Mouse (Mus musculus) left cerebral cortex, postnatal 10 days (tissue): ENCODE data around the gene Ubr4. TPM values are rescaled to one million over a fixed set of nuclear protein-coding genes. Genes with fewer than 3 reads are reported as not detected.
A peak's percentile ranks its signal among the peaks of the same experiment; 100 is the strongest.

Experiments used
- DNase-seq, 2 experiments: peaks; one replicate each; pipeline ENCODE4 v3.0.0; 2021 to 2022; ENCODE audit warnings: low spot score in 2 of 2, mixed read lengths in 1 of 2; ENCODE audit errors: extremely low spot score in 1 of 2
- intact Hi-C: fragments of 180-260 bp; cut with DNase I; formaldehyde crosslinking; loops from one replicate; pipeline ENCODE4 v1.15.1; 2025
- total RNA-seq, 2 experiments: library from RNA; stranded (reverse); gene quantifications; 2 replicates each; pipeline ENCODE4 v1.2.3; 2021

Ubr4 gene
- total RNA-seq: 100 to 1,000 TPM; 161 to 165 TPM

DNA sequence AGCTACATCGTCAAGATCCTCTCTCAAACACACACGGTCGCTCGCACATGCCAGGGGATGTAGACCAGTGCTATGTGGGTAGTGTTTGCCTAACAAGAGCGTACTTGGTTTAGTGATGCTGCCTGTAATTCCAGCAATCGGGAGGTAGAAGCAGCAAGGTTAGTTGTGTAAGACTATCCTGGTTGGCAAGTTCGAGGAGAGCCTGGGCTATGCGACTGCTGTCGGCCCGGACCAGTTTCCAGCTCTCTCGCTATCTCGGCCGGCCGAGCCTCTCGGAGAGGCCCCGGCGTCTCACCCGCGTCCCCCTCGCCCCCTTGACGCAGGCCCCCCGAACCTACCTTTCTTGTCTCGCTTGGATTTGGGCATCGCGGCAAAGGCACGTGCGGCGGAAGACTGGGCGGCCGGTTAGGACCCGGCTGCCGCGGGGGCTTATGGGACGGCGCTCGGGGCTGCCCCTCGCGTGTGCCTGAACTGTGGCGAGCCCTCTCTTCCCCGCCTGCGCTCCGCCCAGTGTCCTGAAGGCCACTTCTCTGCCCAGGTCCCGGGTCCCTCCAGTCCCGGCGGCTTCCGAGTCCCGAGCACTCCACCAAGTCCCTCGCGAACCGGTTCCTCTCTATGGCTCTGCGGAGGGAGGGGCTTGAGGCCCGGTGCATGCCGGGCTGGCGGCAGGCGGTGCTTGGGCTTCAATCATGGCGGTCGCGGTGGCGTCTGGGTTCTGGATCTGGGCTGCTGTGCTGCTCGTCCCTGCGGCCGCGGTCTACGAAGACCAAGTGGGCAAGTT, at the start of gene Ubr4, which contains the start of the genes Mrto4 and Emc1:
Gene Ubr4 (plus strand): TSS at position 679 of the 781 bp plus-strand sequence.
Gene Mrto4 (minus strand): TSS at position 646 of the 781 bp plus-strand sequence.
Gene Emc1 (plus strand): TSS at position 657 of the 781 bp plus-strand sequence.
- intact Hi-C loops: no loop called here
- DNase-seq: peak; percentile 78 to 91

DNA sequence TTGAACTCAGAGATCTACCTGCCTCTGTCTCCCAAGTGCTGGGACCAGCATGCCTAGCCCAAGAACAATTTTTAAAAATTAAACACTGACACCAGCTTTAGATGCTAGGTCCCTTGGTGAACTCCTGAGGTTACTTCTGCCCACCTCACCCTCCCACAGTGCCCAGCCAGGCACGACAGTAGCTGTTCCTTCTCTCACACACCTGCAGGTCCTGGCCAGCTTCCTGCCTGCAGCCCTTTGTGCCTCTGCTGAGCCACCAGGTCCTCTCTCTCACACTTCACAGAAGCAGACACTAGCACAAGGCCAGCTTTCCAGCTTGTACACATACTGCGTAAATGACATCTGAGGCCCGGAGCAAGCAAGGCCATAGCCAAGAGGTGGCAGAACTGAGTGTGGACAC, 46.9 kb upstream of the Ubr4 start:
- DNase-seq: no peak
- intact Hi-C loops: no loop called here

DNA sequence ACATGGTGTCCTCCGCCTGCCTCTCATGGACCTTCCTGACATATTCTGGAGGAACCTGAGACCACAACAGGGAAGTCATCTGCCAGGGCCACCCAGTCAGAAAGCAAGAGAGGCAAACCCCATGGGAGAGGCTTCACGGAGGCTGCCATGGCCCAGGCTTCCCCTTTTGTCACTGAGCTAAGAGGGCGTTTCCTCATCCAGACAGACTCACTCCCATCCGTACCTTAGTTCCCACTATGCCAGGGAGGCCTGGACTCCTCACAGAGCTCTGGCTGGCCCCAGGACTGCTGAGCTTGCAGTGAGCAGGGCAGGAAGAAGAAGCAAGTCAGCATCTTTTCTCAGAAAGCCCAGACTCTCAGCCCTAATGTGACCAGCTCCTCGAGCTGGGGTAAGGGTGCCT, 44.5 kb upstream of the Ubr4 start:
- intact Hi-C loops: no loop called here
- DNase-seq: peak in 1 of 2 experiments; percentile 37

DNA sequence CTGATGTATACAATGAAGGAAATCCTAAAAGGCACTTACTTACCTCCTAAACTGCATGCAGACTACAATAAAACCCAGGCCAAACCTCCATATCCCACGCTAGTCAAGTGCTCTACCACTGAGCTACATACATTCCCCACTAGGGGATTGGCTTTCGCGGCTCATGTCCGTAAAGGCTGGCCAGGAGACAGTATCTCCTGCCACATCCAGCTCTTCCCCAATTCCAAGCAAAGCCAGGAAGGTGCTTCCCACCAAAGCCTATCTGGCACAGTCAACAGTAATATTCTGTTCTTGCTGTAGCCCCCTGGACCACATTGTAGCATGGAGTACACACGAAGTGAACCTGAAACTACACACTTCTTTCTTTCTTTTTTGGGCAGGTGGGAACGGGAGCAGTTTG, 42.8 kb upstream of the Ubr4 start:
- intact Hi-C loops: no loop called here
- DNase-seq: no peak

DNA sequence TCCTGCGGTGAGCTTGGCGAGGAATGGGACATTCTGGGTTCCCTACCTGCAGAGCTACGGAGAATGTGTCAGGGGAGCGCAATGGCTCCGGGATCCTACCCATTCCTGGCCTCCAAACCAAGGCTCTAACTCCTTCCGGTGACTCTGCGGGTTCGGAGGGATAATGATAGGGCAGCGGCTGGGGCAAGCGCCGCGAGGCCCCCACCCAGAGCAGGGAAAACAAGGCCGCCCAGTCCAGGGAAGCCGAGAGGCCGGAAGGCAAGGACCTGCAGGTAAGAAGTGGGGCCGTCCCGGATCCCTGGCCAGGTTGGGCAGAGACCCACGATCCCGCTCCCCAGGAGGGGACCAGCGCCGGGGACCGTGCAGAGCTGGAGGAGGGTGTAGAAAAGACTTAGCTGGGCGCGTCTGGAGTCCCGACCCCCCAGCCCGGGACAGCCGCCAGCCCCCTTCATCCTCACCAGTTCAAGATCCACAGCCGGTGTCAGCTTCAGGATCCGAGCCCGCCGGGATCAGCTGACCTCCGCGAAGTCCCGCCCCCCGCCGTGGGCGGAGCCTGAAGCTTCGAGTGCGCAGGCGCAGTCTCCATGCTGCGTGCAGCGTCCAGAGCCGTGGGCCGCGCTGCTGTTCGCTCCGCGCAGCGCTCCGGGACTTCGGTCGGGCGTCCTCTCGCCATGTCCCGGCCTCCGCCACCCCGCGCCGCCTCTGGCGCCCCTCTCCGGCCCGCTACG, 42.1 kb upstream of the Ubr4 start, which contains the start of the genes Pqlc2 and Akr7a5:
Gene Pqlc2 (minus strand): TSS at position 538 of the 728 bp plus-strand sequence.
Gene Akr7a5 (plus strand): TSS at position 574 of the 728 bp plus-strand sequence.
- intact Hi-C loops: no loop called here
- peak; percentile 95 to 97 for DNase-seq

DNA sequence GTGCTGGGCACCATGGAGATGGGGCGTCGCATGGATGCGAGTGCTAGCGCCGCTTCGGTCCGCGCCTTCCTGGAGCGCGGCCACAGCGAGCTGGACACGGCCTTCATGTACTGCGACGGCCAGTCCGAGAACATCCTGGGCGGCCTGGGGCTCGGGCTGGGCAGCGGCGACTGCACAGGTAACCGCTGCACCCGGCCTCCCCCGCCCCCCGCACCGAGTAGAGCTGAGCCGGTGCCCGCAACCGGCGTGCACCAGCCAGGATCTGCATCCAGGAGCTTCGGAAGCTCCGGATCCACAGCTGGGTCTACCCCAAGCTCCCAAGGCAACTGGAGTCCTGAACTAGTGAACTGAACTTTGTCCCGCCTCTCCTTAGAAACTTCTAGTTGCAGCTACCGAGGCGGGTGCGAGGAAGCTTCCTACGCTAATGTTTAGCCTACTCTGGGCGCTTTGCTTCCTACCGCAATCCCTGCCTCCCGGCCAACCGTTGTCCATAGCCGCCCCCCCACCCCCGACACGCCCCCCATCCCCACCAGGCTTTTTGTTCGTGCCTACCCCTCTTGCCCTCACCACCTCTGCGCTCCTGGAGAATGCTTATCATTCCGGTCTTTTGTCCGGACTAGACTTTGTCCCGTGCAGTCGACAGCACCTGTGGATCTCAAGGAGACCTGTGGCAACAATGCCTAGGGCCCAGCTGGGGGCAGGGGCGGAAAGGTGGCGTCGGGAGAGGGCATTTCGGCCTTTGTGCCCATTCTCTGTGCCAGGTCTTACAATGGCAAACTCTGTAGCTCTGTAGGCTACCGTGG, 41.3 kb upstream of the Ubr4 start:
- DNase-seq: no peak
- intact Hi-C loops: no loop called here

DNA sequence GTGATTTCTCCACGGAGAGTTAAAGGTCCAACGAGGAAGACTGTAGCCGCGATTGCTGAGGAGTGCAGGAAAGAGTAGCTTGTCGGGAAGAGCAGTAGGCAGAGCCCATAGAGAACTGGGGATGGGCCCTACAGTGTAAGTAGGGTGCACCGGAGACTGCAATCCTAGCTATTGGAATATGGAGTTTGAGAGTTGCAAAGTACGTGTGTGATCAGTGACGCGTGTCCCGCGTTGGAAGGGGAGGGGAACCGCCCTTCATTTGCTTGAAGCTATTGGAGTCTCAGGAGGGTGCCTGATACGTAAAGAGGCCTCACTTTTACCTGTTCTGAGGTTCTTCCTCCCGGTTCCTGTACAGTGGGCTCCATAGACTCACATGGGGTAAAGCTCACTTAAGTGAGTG, 40.7 kb upstream of the Ubr4 start:
- intact Hi-C loops: no loop called here
- no peak for DNase-seq

DNA sequence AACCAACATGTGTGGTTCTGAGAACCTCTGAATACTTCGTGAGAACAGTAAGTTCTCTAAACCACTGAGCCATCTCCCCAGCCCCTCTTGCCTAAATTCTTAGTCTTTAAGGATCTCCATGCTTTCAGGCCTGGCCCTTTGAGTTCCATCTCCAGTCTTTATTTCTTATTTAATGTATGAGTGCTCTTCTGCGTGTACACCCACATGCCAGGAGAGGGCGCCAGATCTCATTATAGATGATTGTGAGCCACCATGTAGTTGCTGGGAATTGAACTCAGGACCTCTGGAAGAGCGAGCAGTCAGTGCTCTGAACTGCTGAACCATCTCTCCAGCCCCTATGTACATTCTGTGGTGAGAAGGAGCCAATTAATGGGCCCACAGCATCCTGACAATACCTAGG, 39.8 kb upstream of the Ubr4 start:
- intact Hi-C loops: no loop called here
- DNase-seq: peak in 1 of 2 experiments; percentile 40

DNA sequence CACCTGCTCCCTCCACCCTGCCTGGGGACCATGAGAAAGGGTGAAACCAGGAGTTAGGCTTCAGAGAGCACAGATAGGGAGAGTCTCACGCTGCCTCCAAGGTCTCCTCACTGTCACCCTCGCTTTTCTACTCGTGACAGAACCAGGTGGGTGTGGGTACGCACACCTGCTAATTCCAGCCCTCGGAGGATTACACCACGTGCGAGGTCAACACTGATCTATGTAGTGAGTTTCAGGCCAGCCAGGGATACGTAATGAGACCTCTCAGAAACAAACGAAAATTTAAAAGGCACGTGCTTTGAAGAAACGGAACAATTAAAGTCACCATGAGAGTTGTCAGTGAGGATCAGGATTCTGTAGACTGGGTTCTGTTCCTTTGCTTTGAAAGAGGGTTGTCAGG, 34.0 kb upstream of the Ubr4 start:
- intact Hi-C loops: no loop called here
- DNase-seq: no peak

DNA sequence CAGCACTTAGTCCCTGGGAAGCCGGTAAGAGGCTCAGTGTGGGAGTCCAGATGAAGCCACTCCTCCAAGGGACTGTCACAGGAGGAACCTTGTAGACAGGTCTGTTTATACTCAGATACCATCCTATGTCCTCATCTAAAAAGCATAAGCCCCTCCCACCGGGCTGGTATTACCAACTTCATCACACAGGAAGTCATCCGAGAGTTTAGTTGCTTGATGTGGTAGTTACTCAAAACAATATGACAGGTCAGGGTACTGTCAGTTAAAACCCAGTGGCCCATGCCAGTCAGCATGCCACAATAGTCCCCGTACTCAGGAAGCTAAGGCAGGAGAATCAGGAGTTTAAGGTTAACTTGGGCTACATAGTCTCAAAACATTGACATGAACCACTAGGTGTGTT, 32.7 kb upstream of the Ubr4 start:
- intact Hi-C loops: no loop called here
- no peak for DNase-seq

DNA sequence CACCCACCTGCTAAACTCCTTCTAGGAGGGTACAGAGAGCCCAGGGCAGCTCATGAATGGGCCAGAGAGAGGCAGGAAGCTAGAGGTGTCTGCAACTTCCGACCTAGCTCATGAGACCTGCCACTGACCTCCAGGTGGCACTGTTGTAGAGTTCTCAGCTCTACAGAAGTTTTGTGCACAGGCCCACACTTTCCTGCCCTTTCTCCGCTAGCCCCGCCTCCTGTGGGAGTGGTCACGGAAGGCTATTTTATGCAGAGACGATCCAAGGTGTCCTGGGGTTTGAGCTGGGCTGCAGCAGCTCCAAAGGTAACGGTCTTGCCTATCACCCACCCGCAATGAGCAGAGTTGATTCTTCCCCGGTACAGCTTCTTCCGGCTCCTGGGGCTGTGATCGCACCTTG, 21.8 kb upstream of the Ubr4 start:
- intact Hi-C loops: no loop called here
- peak in 1 of 2 experiments; percentile 83 for DNase-seq

DNA sequence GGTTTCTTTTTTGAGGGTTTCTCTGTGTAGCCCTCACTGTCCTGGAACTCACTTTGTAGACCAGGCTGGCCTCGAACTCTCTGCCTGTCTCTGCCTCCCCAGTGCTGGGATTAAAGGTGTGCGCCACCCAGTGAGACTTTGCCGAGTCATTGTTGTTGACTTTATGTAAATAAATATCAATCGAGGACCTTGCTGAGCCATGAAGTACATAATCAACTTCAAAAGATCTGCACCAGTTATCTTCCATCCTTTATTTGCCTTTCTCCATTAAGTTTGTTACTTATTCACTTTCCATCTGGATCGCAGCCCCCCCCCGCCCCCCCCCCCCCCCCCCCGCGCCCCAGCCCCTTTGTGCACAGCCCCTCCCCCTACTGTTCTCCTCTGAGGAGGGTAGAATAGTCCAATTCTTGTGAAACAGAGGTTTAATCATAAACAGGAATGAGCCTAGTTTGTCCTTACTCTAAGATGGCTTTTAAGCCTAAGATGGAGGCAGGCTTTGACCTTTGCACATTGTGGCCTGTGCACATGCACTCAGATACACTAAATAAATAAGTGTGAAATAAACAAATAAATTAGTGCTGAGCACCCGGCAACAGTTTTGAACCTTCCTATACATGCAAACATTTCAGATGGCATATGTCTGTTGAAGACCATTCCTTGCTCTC, 17.6 kb upstream of the Ubr4 start:
- DNase-seq: no peak
- intact Hi-C loops: loop anchor here (5.0 kb wide), 1 partner anchor 247 kb away; no protein-coding TSS in a partner anchor

DNA sequence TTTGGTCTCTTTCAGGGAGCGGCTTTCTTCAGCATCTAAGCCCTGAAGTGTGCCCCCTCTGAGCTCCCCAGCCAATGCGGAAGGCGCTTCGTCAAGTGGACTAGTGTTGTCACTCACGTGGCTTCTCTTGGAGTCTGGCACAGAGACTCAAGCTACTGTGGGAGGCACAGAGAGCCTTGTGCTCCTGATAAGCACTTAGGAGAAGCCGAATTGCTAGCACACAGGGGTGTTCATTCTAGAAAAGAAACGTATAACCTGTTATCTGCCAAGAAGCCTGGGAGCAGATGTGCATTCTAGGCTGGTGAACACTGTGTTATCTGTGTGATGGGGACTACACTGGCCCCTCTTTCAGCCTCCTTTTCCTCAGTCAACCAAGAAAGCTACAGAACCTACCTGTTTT, 16.9 kb upstream of the Ubr4 start:
- no peak for DNase-seq
- intact Hi-C loops: loop anchor here (5.0 kb wide), 1 partner anchor 248 kb away; no protein-coding TSS in a partner anchor

DNA sequence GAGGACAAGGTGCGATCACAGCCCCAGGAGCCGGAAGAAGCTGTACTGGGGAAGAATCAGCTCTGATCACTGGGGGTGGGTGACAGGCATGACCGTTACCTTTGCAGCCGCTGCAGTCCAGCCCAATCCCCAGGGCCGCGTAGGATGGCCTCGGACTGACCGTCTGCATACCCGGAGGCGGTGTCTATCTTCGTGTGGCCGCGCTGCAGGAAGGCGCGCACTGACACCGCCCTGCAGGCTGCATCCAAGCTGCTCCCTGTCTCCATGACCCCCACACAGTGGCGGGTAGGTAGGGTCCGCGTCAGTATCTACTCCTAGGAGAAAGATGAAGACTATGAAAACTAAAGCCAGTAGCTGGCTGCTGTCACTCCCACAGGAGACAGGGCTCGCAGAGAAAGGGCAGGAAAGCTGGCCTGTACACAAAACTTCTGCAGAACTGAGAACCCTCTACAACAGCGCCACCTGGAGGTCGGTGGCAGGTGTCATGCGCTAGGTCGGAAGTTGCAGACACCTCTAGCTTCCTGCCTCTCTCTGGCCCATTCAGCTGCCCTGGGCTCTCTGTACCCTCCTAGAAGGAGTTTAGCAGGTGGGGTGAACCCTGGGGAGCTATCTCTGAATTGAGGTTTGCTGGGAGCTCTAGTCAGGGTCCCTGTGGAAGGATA, 15.5 kb upstream of the Ubr4 start:
- intact Hi-C loops: loop anchor here (5.0 kb wide), 1 partner anchor 250 kb away; no protein-coding TSS in a partner anchor
- DNase-seq: peak in 1 of 2 experiments; percentile 85

DNA sequence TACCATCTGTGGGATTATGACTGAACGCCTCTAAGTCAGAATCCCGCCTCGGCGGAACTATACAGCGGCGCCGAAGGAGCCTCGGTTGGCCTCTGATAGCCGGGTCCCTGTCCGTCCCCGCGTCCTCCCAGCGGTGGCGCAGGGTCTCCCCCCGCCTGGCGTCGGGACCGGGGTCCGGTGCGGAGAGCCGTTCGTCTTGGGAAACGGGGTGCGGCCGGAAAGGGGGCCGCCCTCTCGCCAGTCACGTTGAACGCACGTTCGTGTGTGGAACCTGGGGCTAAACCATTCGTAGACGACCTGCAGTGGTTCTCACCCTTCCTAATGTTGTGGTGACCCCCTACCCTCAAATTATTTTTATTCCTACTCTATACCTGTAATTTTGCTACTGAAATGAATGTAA, 14.3 kb upstream of the Ubr4 start:
- intact Hi-C loops: loop anchor here (5.0 kb wide), 1 partner anchor 251 kb away; no protein-coding TSS in a partner anchor
- no peak for DNase-seq

DNA sequence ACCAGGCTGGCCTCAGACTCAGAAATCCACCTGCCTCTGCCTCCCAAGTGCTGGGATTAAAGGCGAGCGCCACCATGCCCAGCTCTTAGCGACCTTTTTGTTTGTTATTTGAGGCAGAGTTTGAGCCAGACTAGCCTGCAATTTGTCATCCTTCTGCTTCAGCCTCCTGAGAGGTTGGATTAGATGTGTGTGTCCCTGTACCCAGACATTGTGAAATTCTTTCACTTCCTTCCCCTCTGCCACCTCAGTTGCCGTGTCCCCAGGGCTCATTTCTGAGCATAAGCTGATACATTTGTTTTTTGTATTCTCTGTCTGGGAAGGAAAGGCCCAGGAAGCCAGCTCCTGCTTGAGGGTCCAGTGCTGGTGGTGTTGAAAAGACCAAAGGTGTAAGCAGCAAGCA, 11.6 kb upstream of the Ubr4 start:
- no peak for DNase-seq
- intact Hi-C loops: no loop called here

DNA sequence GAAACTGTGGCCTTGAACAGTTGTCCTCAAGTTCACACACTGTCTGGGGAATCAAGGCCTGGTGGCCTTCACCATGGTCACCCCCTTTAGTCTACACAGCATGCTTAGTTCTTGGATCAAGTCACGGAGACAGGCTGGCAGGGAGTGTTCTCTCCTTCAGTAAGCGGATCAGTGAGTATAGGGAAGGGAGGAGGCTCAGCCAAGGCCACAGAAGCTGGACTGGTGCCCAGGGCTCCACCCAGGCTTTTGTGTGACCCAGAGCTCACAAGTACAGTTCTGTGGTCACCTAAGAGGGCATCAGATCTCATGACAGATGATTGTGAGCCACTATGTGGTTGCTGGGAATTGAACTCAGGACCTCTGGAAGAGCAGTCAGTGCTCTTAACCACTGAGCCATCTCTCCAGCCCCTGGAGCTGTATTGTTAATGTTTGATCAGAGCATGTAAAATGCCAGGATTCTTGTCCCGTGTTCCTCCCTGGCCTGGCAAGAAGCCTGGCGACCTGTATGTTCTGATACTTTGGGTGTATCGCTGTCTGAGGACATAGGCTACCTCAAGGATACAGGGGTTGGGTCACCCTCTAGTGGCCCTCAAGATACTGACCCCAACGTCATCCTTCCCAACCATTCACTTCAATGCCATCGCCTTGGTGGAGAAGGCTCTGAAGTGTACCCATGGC, 10.7 kb upstream of the Ubr4 start:
- no peak for DNase-seq
- intact Hi-C loops: no loop called here
